Mouse (Mus musculus): ENCODE data around the gene Tgm2. TPM values are rescaled to one million over a fixed set of nuclear protein-coding genes. Genes with fewer than 3 reads are reported as not detected.

The Tgm2 gene
- total RNA-seq, 4 experiments from 2014 or later: 211 to 296 (median 238) TPM

GRCm38 (mm10) chr2:158070885-158071632, 75.2 kb downstream of the Tgm2 start:
- no peak for DNase-seq (ENCODE audit: low spot score)

GRCm38 (mm10) chr2:158068444-158068971, 77.7 kb downstream of the Tgm2 start:
- DNase-seq (ENCODE audit: low spot score): no peak

- DNase-seq (ENCODE audit: low spot score): no peak
Observed at GRCm38 (mm10) chr2:158067260-158067824, 78.9 kb downstream of the Tgm2 start.

DNA sequence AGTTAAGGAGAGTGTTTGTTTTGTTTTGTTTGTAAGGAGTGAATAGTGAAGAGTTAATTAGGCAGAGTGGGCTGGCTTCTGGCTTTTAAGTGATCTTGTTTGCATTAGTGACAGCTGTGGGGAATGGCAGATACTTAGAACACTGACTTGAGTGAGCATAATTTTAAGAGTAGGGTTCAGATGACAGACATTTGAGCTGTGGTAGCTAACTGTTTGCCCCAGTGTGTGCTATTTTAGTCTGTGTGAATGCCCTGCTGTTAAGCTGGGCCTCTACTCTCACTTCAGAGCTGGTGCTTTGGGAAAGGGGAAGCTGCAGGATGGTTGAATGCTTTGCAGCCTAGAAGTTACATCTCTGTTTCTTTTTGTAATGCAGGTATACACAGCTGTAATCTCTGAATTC, 79.8 kb downstream of the Tgm2 start:
- DNase-seq (ENCODE audit: low spot score): no peak

Other genes starting within 250 kb of the Tgm2 start
- under 1 TPM; 0.19 to 0.31 (median 0.22) TPM for gene Vstm2l, start 231.8 kb downstream of the Tgm2 start, total RNA-seq (2022)
- 10 to 100 TPM; 22.4 to 35.4 (median 29.9) TPM for gene Tti1, start 118.0 kb downstream of the Tgm2 start, total RNA-seq (2022)
- 10 to 100 TPM; 25.3 to 30.1 (median 28.6) TPM for gene Rprd1b, start 117.9 kb downstream of the Tgm2 start, total RNA-seq (2022)
- 1 to 10 TPM; 4.7 to 6.3 (median 5.5) TPM for gene D630003M21Rik, start 82.8 kb upstream of the Tgm2 start, total RNA-seq (2022)
- gene Bpi, start 111.7 kb upstream of the Tgm2 start, total RNA-seq (2022): not detected
- gene Lbp, start 160.1 kb upstream of the Tgm2 start, total RNA-seq (2022): 1 to 10 TPM; 3.7 to 7.8 (median 5.6) TPM
- gene Snhg11, start 229.2 kb upstream of the Tgm2 start, total RNA-seq (2022): under 1 TPM; 0.19 to 0.47 (median 0.25) TPM

Data from heart, adult 8-10 months (tissue).